Mouse (Mus musculus): ENCODE measurements around the gene Tigd4.

DNA sequence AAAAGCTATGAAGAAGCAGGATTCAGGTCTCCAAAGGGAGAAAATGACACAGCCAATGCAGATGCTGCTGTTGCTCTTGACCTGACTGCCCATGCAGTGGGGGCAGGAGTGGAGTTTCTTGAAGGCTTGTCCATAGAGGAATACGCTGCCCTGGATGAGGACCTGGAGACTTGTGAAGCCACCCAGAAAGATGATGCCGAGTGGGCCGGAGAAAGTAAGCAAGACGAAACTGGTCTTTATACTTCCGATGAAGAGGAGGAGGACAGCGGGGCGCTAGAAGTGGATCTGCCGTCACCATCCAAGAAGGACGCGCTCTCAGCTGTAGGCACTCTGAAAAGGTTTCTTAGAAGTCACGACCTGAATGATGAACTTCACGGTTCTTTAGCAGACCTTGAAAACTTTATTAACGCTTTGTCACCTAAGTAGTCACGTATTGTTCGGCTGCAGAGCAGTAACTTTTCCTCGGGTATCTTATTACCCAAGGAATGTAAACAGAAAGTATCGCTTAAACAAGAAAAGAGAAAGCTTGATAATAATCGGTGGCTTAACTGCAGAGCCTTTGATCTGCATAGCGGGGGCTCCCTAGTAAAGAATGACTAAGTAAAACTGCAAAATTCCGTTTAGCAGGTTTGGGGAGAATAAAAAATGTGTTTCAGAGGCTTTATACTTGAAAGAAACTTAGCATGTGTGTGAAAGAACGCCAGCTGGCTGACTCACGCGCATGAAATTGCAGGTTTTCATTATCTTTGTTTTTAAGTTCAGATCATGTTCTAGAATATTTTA lies 1.7 kb downstream of the Tigd4 start:
- TF ChIP-seq TAL1 (IDR thresholded peaks at IDR 0.05; ENCODE audit: low read length) (no peak), GATA1 (IDR thresholded peaks at IDR 0.05; ENCODE audit: low read length) (no peak)
